Mouse (Mus musculus): ENCODE results near the gene Adcyap1r1. TPM values are rescaled to one million over a fixed set of nuclear protein-coding genes. Genes with fewer than 3 reads are reported as not detected.

The Adcyap1r1 gene
- polyA plus RNA-seq, 1 experiment from 2014 or later: 2.3 TPM

DNA sequence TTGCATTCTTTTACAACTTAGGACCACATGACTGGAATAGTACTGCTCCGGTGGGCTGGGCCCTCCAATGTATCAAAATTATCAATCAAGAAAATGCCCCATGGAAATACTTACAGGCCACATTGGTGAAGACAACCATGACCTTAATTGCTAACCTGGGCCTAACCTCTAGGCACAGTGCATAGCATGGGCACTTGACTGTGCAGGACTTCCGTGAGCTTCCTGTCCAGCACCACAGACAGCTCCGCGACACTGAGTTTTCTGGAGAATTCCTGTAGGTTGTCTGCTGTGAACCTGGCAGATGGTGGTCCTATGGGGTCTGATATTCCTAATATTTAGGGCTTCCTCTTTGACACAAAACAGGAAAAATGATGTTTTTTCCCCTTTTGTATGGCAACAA, 54.7 kb downstream of the Adcyap1r1 start:
- no peak overlapping the region for H3K4me2 ChIP-seq (replicated peaks)
- no peaks in the 10 kb centered on the region for H3K27me3 ChIP-seq
- no peaks in the 10 kb centered on the region for H3K9me3 ChIP-seq (replicated peaks)
- WGBS: 78% methylated on average over 4 of the region's 4 CpGs
- H3K27ac ChIP-seq (replicated peaks): no peak overlapping the region
- H3K36me3 ChIP-seq: no peaks in the 10 kb centered on the region
- H3K9ac ChIP-seq: no peak overlapping the region
- H3K4me1 ChIP-seq: peaks cover 6% of the 10 kb centered on the region; the same call in 1 of the 2 replicates
- ATAC-seq (ENCODE audit: insufficient number of reproducible peaks, low FRiP score, low TSS enrichment, low read depth): no peak
- no peak overlapping the region for H3K4me3 ChIP-seq (replicated peaks)

DNA sequence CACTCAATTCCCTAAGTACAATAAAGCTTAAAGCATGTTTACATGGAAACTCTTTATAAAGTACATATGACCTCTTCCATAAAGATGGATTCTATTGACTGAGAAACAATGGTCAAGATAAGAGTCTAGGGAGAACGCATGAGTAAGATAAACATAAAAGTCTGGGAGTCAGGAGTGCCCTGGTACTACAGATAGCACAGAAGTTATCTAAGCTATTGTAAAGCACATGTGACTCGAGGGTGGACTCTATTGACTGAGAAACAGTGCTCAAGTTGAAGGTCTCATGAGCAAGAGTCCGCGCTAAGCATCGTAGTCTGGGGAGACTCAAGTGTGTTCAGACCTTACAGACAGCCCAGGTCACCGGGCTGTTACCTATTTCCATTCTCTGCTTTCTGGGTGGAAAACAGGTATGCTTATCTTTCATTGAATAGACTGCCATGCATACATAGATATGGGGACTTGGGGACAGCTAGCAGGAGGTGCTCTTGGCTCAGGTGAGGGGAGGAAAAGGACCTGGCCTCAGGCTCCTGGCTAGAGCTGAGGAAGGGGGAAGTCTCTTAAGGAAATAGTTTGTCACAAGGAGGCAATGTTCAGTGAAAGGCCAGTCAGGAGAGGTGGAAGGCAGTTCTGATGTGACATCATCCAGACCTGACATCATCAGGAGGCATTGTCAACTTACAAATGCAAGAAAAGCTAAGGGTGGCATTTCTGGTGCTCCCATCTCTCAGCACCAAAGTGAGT, 57.5 kb downstream of the Adcyap1r1 start:
- ATAC-seq (ENCODE audit: insufficient number of reproducible peaks, low FRiP score, low TSS enrichment, low read depth): no peak
- Histone ChIP-seq H3K4me2 (replicated peaks) (no peak overlapping the region), H3K36me3 (no peaks in the 10 kb centered on the region), H3K27me3 (no peaks in the 10 kb centered on the region), H3K4me1 (peaks cover 8% of the 10 kb centered on the region; the same call in 1 of the 2 replicates), H3K9ac (no peak overlapping the region), H3K27ac (replicated peaks) (no peak overlapping the region), H3K9me3 (replicated peaks) (no peaks in the 10 kb centered on the region), H3K4me3 (replicated peaks) (no peak overlapping the region)
- WGBS: 86% methylated on average over 6 of the region's 6 CpGs

DNA sequence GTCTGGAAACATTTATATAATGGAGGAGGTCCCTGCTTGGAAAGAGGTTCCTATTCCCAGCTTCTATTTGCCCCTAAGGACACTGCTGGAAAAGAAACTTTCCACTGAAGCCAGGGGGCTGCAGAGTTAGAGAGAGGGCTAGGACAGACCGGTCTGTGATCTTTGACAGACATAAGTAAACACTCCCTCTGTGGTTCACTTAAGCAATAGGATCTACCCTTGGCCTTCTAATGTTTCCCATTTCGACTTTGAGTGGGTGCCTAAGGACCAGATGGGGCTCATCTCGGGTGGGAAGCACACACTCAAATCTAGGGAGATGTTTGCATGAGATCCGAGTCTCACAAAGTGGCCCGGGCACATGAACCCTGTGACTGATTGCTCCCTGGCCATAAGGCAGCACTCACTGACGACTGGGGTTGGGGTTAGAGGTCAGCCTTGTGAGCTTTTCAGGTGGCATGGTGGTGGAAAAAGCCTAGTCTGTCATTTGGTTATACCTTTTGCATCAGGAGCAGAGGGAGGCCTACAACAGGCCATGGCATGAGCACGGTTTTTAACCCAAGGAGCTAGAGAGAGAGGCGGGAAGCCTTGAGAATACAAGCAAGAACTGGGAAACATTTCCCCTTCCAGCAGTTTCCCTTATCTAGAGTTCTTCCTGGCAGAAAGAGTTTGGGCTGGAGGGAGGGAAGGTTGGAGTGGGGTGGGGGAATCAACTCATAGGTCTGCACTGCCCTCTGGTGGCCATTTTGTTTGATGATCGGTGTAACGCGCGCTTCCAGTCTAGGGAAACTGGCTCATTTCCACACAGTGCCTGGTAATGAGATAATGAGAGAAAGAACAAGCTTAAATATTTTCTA, 59.7 kb downstream of the Adcyap1r1 start:
- Histone ChIP-seq H3K4me2 (replicated peaks) (no peak overlapping the region), H3K4me1 (peaks cover 8% of the 10 kb centered on the region; the same call in 1 of the 2 replicates), H3K27ac (replicated peaks) (no peak overlapping the region), H3K4me3 (replicated peaks) (no peak overlapping the region), H3K36me3 (no peaks in the 10 kb centered on the region), H3K9ac (no peak overlapping the region), H3K9me3 (replicated peaks) (no peaks in the 10 kb centered on the region; the same call in 1 of the 2 replicates), H3K27me3 (no peaks in the 10 kb centered on the region)
- WGBS: 25% methylated on average over 12 of the region's 12 CpGs
- 0 out of 2 replicates have a peak, but pooled peaks have one; percentile 51 for ATAC-seq (ENCODE audit: insufficient number of reproducible peaks, low FRiP score, low TSS enrichment, low read depth)

DNA sequence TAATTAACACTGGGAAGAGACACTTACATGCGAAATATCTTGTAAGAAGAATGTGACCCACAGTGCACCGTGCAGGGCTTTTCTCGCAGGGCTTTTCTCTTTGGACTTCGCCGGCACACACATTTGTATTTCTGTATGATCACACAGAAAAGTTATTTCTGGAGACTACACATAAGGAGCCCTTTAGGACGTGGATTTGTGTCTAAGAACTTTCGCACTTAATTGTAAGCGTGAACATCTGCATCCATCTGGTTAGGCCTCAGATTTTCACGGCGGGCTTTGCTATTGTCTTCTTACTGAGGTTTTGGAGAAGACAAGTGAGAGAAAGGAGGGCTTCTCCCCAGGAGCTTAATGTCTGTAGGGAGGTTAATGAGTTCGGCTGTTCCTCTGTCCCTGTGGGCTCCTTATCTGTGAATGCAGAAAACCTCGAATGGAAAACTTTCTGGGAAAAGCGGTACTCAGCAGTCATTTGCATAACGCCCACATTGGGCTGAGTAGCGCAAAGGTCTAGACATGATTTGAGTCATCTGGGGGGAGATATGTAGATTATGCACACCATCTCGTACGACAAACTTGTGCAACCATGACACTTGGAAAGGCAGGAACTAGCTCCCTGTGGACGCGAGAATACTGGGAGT, 60.4 kb downstream of the Adcyap1r1 start:
- 47% methylated on average over 19 of the region's 19 CpGs for whole genome bisulfite sequencing
- ATAC-seq (ENCODE audit: insufficient number of reproducible peaks, low FRiP score, low TSS enrichment, low read depth): no peak
- H3K9me3 ChIP-seq (replicated peaks): no peaks in the 10 kb centered on the region; the same call in 1 of the 2 replicates
- H3K4me2 ChIP-seq (replicated peaks): no peak overlapping the region
- no peak overlapping the region for H3K4me3 ChIP-seq (replicated peaks)
- no peak overlapping the region for H3K9ac ChIP-seq
- H3K4me1 ChIP-seq: peaks cover 8% of the 10 kb centered on the region; the same call in 1 of the 2 replicates
- H3K36me3 ChIP-seq: no peaks in the 10 kb centered on the region
- H3K27ac ChIP-seq (replicated peaks): no peak overlapping the region
- no peaks in the 10 kb centered on the region for H3K27me3 ChIP-seq

DNA sequence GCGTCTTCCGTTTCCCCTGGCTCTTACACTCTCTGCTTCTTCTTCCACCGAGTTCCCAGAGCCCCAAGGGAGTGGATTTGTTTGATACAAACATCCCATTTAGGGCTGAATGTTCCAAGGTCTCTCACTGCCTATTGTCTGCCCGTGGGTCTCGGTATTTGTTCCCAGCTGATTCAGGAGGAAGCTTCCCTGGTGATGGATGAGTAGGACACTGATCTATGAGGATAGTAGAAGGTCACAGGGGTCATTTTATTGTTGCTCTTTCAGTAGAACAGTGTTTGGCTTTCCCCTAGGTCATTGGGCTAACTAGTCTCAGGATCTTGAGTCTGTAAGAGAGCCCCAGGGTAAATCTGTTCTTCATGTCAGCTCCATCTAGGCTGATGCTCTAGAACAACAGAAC, 61.7 kb downstream of the Adcyap1r1 start:
- Histone ChIP-seq H3K36me3 (no peaks in the 10 kb centered on the region), H3K27ac (replicated peaks) (no peak overlapping the region), H3K4me2 (replicated peaks) (no peak overlapping the region), H3K4me1 (peaks cover 8% of the 10 kb centered on the region; the same call in 1 of the 2 replicates), H3K27me3 (no peaks in the 10 kb centered on the region), H3K9me3 (replicated peaks) (no peaks in the 10 kb centered on the region; the same call in 1 of the 2 replicates), H3K4me3 (replicated peaks) (no peak overlapping the region), H3K9ac (no peak overlapping the region)
- ATAC-seq (ENCODE audit: insufficient number of reproducible peaks, low FRiP score, low TSS enrichment, low read depth): no peak
- 55% methylated on average over 5 of the region's 5 CpGs for WGBS

DNA sequence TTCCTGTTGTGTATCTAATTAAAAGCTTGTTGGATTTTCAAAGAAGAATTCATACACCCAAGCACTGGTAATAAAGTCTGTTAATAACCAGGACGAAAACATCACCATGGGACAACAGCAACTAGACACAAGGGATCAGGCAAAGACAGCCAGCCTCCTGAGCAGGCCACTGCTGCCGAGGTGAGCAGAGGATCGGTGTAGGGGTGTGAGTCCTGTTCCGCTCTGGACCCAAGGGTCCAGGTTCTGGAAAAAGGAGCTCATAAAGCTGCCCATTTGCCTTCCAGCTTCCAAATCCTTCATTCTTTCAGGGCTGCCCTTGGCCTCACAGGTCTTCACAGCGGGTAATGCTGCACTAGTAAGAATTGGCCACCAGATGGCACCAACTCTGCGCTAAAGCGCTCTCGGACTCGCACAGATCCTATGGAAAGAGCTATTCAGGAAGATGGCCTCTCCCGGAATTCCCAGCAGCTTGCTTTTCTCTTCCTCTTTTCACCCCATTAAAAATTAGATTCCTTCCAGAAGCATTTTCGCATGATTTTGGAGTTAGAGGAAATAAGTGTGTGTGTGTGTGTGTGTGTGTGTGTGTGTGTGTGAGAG, 67.9 kb downstream of the Adcyap1r1 start:
- Histone ChIP-seq H3K9ac (no peak overlapping the region), H3K27ac (replicated peaks) (no peak overlapping the region), H3K9me3 (replicated peaks) (no peaks in the 10 kb centered on the region; the same call in 1 of the 2 replicates), H3K27me3 (no peaks in the 10 kb centered on the region), H3K4me3 (replicated peaks) (peak overlapping the region; percentile 18; the same call in 1 of the 2 replicates), H3K4me1 (no peaks in the 10 kb centered on the region), H3K36me3 (no peaks in the 10 kb centered on the region), H3K4me2 (replicated peaks) (peak overlapping the region; percentile 24)
- ATAC-seq (ENCODE audit: insufficient number of reproducible peaks, low FRiP score, low TSS enrichment, low read depth): no peak
- 14% methylated on average over 11 of the region's 11 CpGs for WGBS

DNA sequence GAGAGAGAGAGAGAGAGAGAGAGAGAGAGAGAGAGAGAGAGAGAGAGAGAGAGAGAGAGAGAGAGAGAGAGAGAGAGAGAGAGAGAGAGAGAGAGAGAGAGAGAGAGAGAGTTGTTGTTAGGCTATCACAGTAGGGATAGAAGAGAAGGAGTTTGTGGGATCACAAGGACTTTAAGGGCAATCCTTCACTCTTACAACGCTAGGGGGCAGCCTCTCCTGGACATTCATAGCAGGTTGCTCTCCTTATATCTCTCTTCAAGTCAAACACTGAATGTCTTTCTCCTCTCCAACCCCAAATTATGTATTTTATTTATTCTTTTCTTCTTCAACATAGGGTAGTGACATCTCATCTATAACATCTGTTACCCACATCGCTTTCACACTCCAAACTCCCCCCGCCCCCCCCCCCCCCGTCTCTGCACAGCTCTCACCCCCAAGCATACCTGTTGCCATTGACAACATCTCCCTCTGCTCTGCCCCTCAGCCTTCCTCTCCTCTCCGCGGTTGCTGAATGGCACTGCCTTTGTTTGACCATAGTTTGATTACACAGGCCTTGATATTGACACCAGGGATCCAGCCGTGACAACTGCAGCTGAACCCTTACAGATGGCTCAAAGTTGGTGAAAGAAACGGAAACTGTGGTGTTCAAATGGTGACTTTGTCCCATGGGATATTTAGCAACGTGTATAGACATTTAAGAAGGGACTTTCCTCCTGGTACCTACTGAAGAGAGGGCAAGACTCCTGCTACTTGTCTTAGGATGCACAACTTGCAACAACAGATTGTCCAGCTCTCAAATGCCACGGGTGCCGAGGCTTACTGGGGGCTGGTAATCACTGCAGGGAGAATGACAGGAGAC, 68.7 kb downstream of the Adcyap1r1 start:
- H3K9ac ChIP-seq: no peak overlapping the region
- ATAC-seq (ENCODE audit: insufficient number of reproducible peaks, low FRiP score, low TSS enrichment, low read depth): no peak
- no peaks in the 10 kb centered on the region for H3K9me3 ChIP-seq (replicated peaks)
- no peaks in the 10 kb centered on the region for H3K27me3 ChIP-seq
- peak overlapping the region; percentile 24 for H3K4me2 ChIP-seq (replicated peaks)
- no peaks in the 10 kb centered on the region for H3K4me1 ChIP-seq
- H3K27ac ChIP-seq (replicated peaks): no peak overlapping the region
- no peaks in the 10 kb centered on the region for H3K36me3 ChIP-seq
- 0 out of 2 replicates have a peak overlapping the region, but pooled peaks have one; percentile 18 for H3K4me3 ChIP-seq (replicated peaks)
- WGBS: 54% methylated on average over 11 of the region's 11 CpGs

DNA sequence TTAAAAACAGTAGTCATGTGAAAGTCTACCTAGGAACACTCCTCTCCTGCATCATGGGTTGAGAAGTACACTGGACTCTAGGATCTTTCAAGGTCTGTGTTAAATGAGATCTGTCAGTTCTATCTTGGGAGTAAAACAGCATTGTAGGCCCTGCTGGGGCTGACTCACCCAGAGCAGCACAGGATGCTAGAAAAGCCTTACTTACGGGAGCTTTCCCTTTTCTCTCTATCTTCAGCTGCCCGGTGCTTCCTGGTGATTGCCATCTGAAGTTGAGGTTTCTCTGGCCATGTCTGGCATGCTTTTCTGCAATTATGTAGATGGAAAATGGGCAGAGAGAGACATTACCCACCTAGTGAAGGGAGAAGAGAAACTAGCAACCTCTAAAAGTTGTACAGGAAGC, 84.7 kb downstream of the Adcyap1r1 start:
- Histone ChIP-seq H3K36me3 (no peaks in the 10 kb centered on the region), H3K27ac (replicated peaks) (no peak overlapping the region)

DNA sequence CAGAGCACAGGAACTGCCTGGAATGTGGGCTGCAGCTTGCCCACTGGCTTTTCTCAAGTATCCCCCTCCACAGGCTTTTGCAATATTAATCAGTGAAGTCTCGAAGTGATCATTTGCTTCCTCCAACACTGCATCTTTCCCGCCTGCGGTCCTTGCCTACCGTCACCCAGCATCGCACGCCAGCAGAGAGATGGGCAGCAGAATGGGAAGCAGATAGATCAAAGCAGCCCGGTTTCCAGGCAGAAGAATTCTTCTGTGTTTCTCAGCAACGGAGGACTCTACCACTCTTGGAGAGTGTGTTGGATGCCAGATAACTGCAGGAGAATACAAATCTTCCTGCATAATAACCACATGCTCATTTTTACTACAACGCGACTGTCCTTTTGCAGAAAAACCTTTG, 87.4 kb downstream of the Adcyap1r1 start:
- ATAC-seq (ENCODE audit: insufficient number of reproducible peaks, low FRiP score, low TSS enrichment, low read depth): no peak
- no peak overlapping the region for H3K4me3 ChIP-seq (replicated peaks)
- H3K9ac ChIP-seq: no peak overlapping the region
- H3K9me3 ChIP-seq (replicated peaks): no peaks in the 10 kb centered on the region
- 75% methylated on average over 10 of the region's 10 CpGs for WGBS
- no peak overlapping the region for H3K27ac ChIP-seq (replicated peaks)
- H3K4me1 ChIP-seq: no peaks in the 10 kb centered on the region
- H3K36me3 ChIP-seq: no peaks in the 10 kb centered on the region
- no peak overlapping the region for H3K4me2 ChIP-seq (replicated peaks)
- H3K27me3 ChIP-seq: no peaks in the 10 kb centered on the region

More for the DNA sequence above, 84.7 kb downstream of the Adcyap1r1 start:
- WGBS: 73% methylated on average over 2 of the region's 2 CpGs
- Histone ChIP-seq H3K4me3 (replicated peaks) (no peak overlapping the region), H3K9me3 (replicated peaks) (no peaks in the 10 kb centered on the region), H3K27me3 (no peaks in the 10 kb centered on the region), H3K9ac (no peak overlapping the region), H3K4me2 (replicated peaks) (no peak overlapping the region), H3K4me1 (no peaks in the 10 kb centered on the region)
- no peak for ATAC-seq (ENCODE audit: insufficient number of reproducible peaks, low FRiP score, low TSS enrichment, low read depth)

DNA sequence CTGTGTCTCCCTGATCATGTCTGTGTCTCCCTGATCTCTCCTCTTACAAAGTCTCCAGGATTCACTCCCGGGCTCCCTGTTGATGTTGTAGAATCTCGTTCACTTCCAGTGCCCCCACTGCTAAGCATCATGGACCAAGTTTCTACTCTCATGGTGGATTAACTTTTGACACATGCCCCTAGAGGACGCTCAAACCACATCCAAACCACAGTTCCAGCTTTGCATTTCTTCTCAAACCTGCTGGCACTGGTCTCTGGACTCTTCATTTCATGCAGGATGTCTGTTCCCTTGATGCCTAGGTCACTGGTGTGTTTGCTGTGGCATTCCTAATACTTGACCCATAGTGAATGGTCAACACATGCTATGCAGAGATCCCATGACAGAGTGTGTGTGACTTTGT, 90.6 kb downstream of the Adcyap1r1 start:
- Histone ChIP-seq H3K4me1 (no peaks in the 10 kb centered on the region), H3K9me3 (replicated peaks) (no peaks in the 10 kb centered on the region), H3K36me3 (no peaks in the 10 kb centered on the region), H3K27ac (replicated peaks) (no peak overlapping the region), H3K9ac (no peak overlapping the region), H3K4me2 (replicated peaks) (no peak overlapping the region), H3K4me3 (replicated peaks) (no peak overlapping the region), H3K27me3 (no peaks in the 10 kb centered on the region)
- ATAC-seq (ENCODE audit: insufficient number of reproducible peaks, low FRiP score, low TSS enrichment, low read depth): no peak
- 43% methylated on average over 3 of the region's 3 CpGs for WGBS
